8 mouse cellular contexts compared by ENCODE assay signal in the genomic region with DNA sequence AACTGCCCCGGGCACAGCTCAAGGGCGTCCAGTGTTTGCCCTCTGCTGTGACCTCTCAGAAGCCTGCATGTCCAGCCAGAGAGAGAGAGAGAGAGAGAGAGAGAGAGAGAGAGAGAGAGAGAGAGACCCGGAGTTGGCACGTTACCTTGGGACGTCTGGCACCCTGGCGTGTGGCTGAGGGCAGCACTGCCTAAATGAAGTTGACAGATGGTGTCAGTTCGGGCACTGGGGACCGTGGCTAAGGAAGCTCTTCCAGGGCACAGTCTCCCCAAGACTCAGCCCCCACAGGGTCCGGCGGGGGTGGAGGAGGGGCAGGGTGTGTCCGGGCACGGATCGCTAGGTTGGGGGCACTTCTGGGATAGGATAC. TPM values are rescaled to one million over a fixed set of nuclear protein-coding genes. Genes with fewer than 3 reads are reported as not detected.
A peak's percentile ranks its signal among the peaks of the same experiment; 100 is the strongest.
DNase-seq lines count a peak whose midpoint lies in the region; ATAC-seq and TF ChIP-seq lines count a peak whose summit lies in the region.

No protein-coding gene starts in this region.

- no peaks in the 10 kb centered on the region for H3K9me3 ChIP-seq in kidney, postnatal 0 days (replicated peaks; ENCODE audit: low read length)
- no peaks in the 10 kb centered on the region for H3K9me3 ChIP-seq in forebrain, embryonic 11.5 days (ENCODE audit: control insufficient read depth, low read length)
- H3K9me3 ChIP-seq in liver, embryonic 12.5 days (replicated peaks) = no peaks in the 10 kb centered on the region

- TF ChIP-seq CTCF in kidney, postnatal 0 days (IDR thresholded peaks at IDR 0.05; ENCODE audit: low read depth) = no peak
- TF ChIP-seq CTCF in small intestine, adult 2 months (IDR thresholded peaks at IDR 0.05; ENCODE audit: extremely low read depth, insufficient read length, insufficient replicate concordance, low read depth, low read length) = no peak

- no peak for DNase-seq in kidney, postnatal 0 days (ENCODE audit: low spot score)
- DNase-seq in kidney, adult 9 months = no peak
- DNase-seq in forebrain, embryonic 11.5 days (ENCODE audit: low spot score) = no peak
- no peak for DNase-seq in layer of hippocampus, adult 9-11 months
- DNase-seq in kidney, postnatal 4 days = no peak

- peak overlapping the region; percentile 74 for H3K4me2 ChIP-seq in kidney, postnatal 0 days (ENCODE audit: low read length)
- peak overlapping the region; percentile 61; the same call in 1 of the 2 replicates for H3K4me2 ChIP-seq in forebrain, embryonic 11.5 days (ENCODE audit: low read depth, low read length, severe bottlenecking)
- H3K4me2 ChIP-seq in liver, embryonic 12.5 days = peak overlapping the region; percentile 61

- H3K27ac ChIP-seq in kidney, postnatal 0 days = no peak overlapping the region
- no peak overlapping the region for H3K27ac ChIP-seq in forebrain, embryonic 11.5 days (ENCODE audit: low read depth, low read length)
- H3K27ac ChIP-seq in liver, embryonic 12.5 days = no peak overlapping the region
- peak overlapping the region; percentile 48 for H3K27ac ChIP-seq in small intestine, adult 2 months (ENCODE audit: insufficient read depth, low read depth, low read length)

- H3K27me3 ChIP-seq in kidney, postnatal 0 days (ENCODE audit: insufficient read depth, low read length) = peaks cover 99% of the 10 kb centered on the region
- H3K27me3 ChIP-seq in forebrain, embryonic 11.5 days (ENCODE audit: control insufficient read depth, insufficient read depth, low read length) = peaks cover 96% of the 10 kb centered on the region
- peaks cover 100% of the 10 kb centered on the region for H3K27me3 ChIP-seq in liver, embryonic 12.5 days (replicated peaks)
- H3K27me3 ChIP-seq in small intestine, adult 2 months (ENCODE audit: control insufficient read depth, insufficient read depth, low read length) = peaks cover 71% of the 10 kb centered on the region

- no peak for TF ChIP-seq POLR2A in small intestine, adult 2 months (IDR thresholded peaks at IDR 0.05; ENCODE audit: low read depth, low read length)

- H3K4me1 ChIP-seq in kidney, postnatal 0 days (replicated peaks; ENCODE audit: insufficient read depth, low read length) = peaks cover 18% of the 10 kb centered on the region
- peaks cover 19% of the 10 kb centered on the region for H3K4me1 ChIP-seq in forebrain, embryonic 11.5 days (replicated peaks; ENCODE audit: control insufficient read depth, insufficient read depth, low read length)
- peaks cover 5% of the 10 kb centered on the region; the same call in 1 of the 2 replicates for H3K4me1 ChIP-seq in liver, embryonic 12.5 days
- peaks cover 6% of the 10 kb centered on the region; the same call in 1 of the 2 replicates for H3K4me1 ChIP-seq in small intestine, adult 2 months (ENCODE audit: control insufficient read depth, insufficient read depth, insufficient read length, low read length)

- no peaks in the 10 kb centered on the region for H3K36me3 ChIP-seq in kidney, postnatal 0 days (ENCODE audit: insufficient read depth, low read length)
- H3K36me3 ChIP-seq in forebrain, embryonic 11.5 days (ENCODE audit: control insufficient read depth, insufficient read depth, low read length) = no peaks in the 10 kb centered on the region
- no peaks in the 10 kb centered on the region for H3K36me3 ChIP-seq in liver, embryonic 12.5 days
- no peaks in the 10 kb centered on the region for H3K36me3 ChIP-seq in small intestine, adult 2 months (ENCODE audit: control insufficient read depth, insufficient read depth, low read length)

- WGBS in kidney, postnatal 0 days = under 1% methylated on average over 13 of the region's 13 CpGs
- WGBS in forebrain, embryonic 11.5 days = under 1% methylated on average over 13 of the region's 13 CpGs
- under 1% methylated on average over 13 of the region's 13 CpGs for WGBS in liver, embryonic 12.5 days (ENCODE audit: insufficient replicate concordance)
- WGBS in small intestine, adult 2 months = under 1% methylated on average over 13 of the region's 13 CpGs

- peak overlapping the region; percentile 34 for H3K4me3 ChIP-seq in kidney, postnatal 0 days (replicated peaks; ENCODE audit: low read depth, low read length)
- H3K4me3 ChIP-seq in forebrain, embryonic 11.5 days (ENCODE audit: low read depth, low read length) = peak overlapping the region; percentile 35
- peak overlapping the region; percentile 38 for H3K4me3 ChIP-seq in liver, embryonic 12.5 days
- H3K4me3 ChIP-seq in small intestine, adult 2 months (ENCODE audit: low read depth, low read length) = peak overlapping the region; percentile 60

- no peak for ATAC-seq in kidney, postnatal 0 days (replicated peaks; ENCODE audit: low FRiP score, low read depth)
- ATAC-seq in forebrain, embryonic 11.5 days (replicated peaks; ENCODE audit: low FRiP score) = no peak
- ATAC-seq in liver, embryonic 12.5 days = no peak
- no peak for ATAC-seq in megakaryocyte progenitor cell, adult 5-6 weeks (replicated peaks; ENCODE audit: poor library complexity)

- no peak overlapping the region for H3K9ac ChIP-seq in kidney, postnatal 0 days (ENCODE audit: low read depth, low read length)
- H3K9ac ChIP-seq in forebrain, embryonic 11.5 days (ENCODE audit: low read length) = no peak overlapping the region
- no peak overlapping the region for H3K9ac ChIP-seq in liver, embryonic 12.5 days

RNA-seq across cellular contexts. Expression of a gene that starts 0.7 kb away (rescaled TPM):
- polyA plus RNA-seq in kidney, postnatal 0 days (2015; fragmentation: Nextera tagmentation; extraction: Ambion mirVana) = not detected in 2 replicates
- polyA plus RNA-seq in forebrain, embryonic 11.5 days (2014; fragmentation: Nextera tagmentation; extraction: Ambion mirVana) = 5.2 and 6.2 TPM in 2 replicates
- 0.28 and 0.45 TPM in 2 replicates for polyA plus RNA-seq in liver, embryonic 12.5 days (2016; fragmentation: Nextera tagmentation; extraction: Ambion mirVana)
- 28.4 and 41.4 TPM in 2 replicates for polyA plus RNA-seq in small intestine, adult 2 months (2012; rRNA removed)
- not detected in 2 replicates for total RNA-seq in megakaryocyte progenitor cell, adult 5-6 weeks (2015)
- total RNA-seq in megakaryocyte progenitor cell, adult 5-6 weeks (2017) = not detected in 2 replicates
